Mouse (Mus musculus) heart, adult 2 months (tissue): ENCODE data around the gene 5430419D17Rik. TPM values are rescaled to one million over a fixed set of nuclear protein-coding genes. Genes with fewer than 3 reads are reported as not detected.

Source experiments
- DNase-seq, 2 experiments: peaks; one replicate each; pipeline ENCODE4 v3.0.0; 2021
- H3K27ac ChIP-seq: fragments of 200-600 bp; 2 replicates; pipeline ENCODE4 v1.8.1; 2022
- H3K27me3 ChIP-seq: fragments of 200-500 bp; 2 replicates; pipeline ENCODE4 v1.6.1; 2012; ENCODE audit warnings: mild to moderate bottlenecking, low read length, inconsistent platforms, mixed read lengths; ENCODE audit not compliant: control insufficient read depth, insufficient read depth
- H3K36me3 ChIP-seq: fragments of 200-500 bp; 2 replicates; pipeline ENCODE4 v1.6.1; 2012; ENCODE audit warnings: low read length, inconsistent platforms; ENCODE audit not compliant: control insufficient read depth, insufficient read depth
- H3K4me1 ChIP-seq: fragments of 200-500 bp; 2 replicates; pipeline ENCODE4 v1.6.1; 2011; ENCODE audit warnings: low read length; ENCODE audit not compliant: control insufficient read depth, insufficient read depth
- H3K4me3 ChIP-seq: fragments of 200-600 bp; 2 replicates; pipeline ENCODE4 v1.8.1; 2022
- H3K79me2 ChIP-seq: fragments of 200-500 bp; replicated peaks from 2 replicates; pipeline ENCODE4 v1.6.1; 2012; ENCODE audit warnings: mild to moderate bottlenecking, inconsistent platforms, low read length, moderate library complexity, mixed read lengths; ENCODE audit not compliant: control insufficient read depth, insufficient read depth
- H3K9ac ChIP-seq: fragments of 200-500 bp; 2 replicates; pipeline ENCODE4 v1.6.1; 2012; ENCODE audit warnings: low read depth, mild to moderate bottlenecking, control low read depth, inconsistent platforms, low read length, mixed read lengths
- CTCF ChIP-seq: fragments of 200-600 bp; IDR thresholded peaks from 2 replicates; pipeline ENCODE4 v1.8.1; 2022; ENCODE audit warnings: antibody characterized with exemption, mild to moderate bottlenecking, moderate library complexity
- EP300 ChIP-seq: fragments of 200-500 bp; IDR thresholded peaks from 2 replicates; pipeline ENCODE4 v1.6.1; 2011; ENCODE audit warnings: low read depth, low read length, control low read depth; ENCODE audit not compliant: insufficient read depth
- POLR2A ChIP-seq: fragments of 200-500 bp; IDR thresholded peaks from 2 replicates; pipeline ENCODE4 v1.6.1; 2011; ENCODE audit warnings: mild to moderate bottlenecking, low read depth, low read length, control low read depth; ENCODE audit not compliant: insufficient read depth
- WGBS: fragments of 180-500 bp; shearing (Covaris S2); methylation state at CpG from one replicate; pipeline ENCODE4 v1.1.7; 2018; 5-methylcytosine and 5-hydroxymethylcytosine counted together
- intact Hi-C: fragments of 180-260 bp; cut with DNase I; formaldehyde crosslinking; loops from one replicate; pipeline ENCODE4 v1.15.1; 2025
- polyA plus RNA-seq: library from polyadenylated mRNA; depleted of rRNA; stranded (reverse); fragments of >200 nt; gene quantifications from 2 replicates; pipeline ENCODE4 v1.2.3, GENCODE M21; 2012
- total RNA-seq, 2 experiments: library from RNA; stranded (reverse); gene quantifications; 2 replicates each; pipeline ENCODE4 v1.2.3; 2021

Gene 5430419D17Rik
- total and polyA plus RNA-seq, 3 experiments, result 0.61 to 10.3 (median 9.9) TPM

- Histone ChIP-seq H3K4me3 (no peak overlapping the region), H3K36me3 (no peaks in the 10 kb centered on the region), H3K27ac (no peak overlapping the region), H3K9ac (no peak overlapping the region), H3K79me2 (no peaks in the 10 kb centered on the region), H3K4me1 (no peaks in the 10 kb centered on the region), H3K27me3 (no peaks in the 10 kb centered on the region)
- no peak for TF ChIP-seq POLR2A
- TF ChIP-seq EP300, result no peak
- no peak for TF ChIP-seq CTCF
- intact Hi-C loops, result no loop called here
- 91% methylated on average over 14 of the region's 14 CpGs for WGBS
- DNase-seq, result no peak
Measured at GRCm38 (mm10) chr7:131187996-131188395, 13.8 kb downstream of the 5430419D17Rik start.

GRCm38 (mm10) chr7:131223086-131223485 lies 48.9 kb downstream of the 5430419D17Rik start:
- Histone ChIP-seq H3K27ac (peak overlapping the region; percentile 27), H3K36me3 (no peaks in the 10 kb centered on the region), H3K4me1 (no peaks in the 10 kb centered on the region), H3K27me3 (no peaks in the 10 kb centered on the region), H3K4me3 (no peak overlapping the region), H3K9ac (no peak overlapping the region), H3K79me2 (no peaks in the 10 kb centered on the region)
- DNase-seq, result peak in 1 of 2 experiments; percentile 27
- 43% methylated on average over 5 of the region's 5 CpGs for WGBS
- intact Hi-C loops, result no loop called here
- TF ChIP-seq CTCF (no peak), EP300 (no peak), POLR2A (no peak)

- H3K4me3 ChIP-seq, result no peak overlapping the region
- H3K27me3 ChIP-seq, result no peaks in the 10 kb centered on the region
- TF ChIP-seq CTCF (no peak), POLR2A (no peak), EP300 (no peak)
- DNase-seq, result no peak
- H3K36me3 ChIP-seq, result no peaks in the 10 kb centered on the region
- no peak overlapping the region for H3K27ac ChIP-seq
- no peak overlapping the region for H3K9ac ChIP-seq
- H3K79me2 ChIP-seq, result no peaks in the 10 kb centered on the region
- no peaks in the 10 kb centered on the region for H3K4me1 ChIP-seq
- intact Hi-C loops, result no loop called here
Measured at GRCm38 (mm10) chr7:131236091-131236490, 61.9 kb downstream of the 5430419D17Rik start.

- 12% methylated on average over 1 of the region's 1 CpGs for WGBS
- H3K9ac ChIP-seq, result no peak overlapping the region
- H3K4me3 ChIP-seq, result no peak overlapping the region
- no peak for TF ChIP-seq EP300
- no peak for TF ChIP-seq POLR2A
- no peak for TF ChIP-seq CTCF
- no peaks in the 10 kb centered on the region for H3K36me3 ChIP-seq
- no peak for DNase-seq
- H3K4me1 ChIP-seq, result no peaks in the 10 kb centered on the region
- intact Hi-C loops, result no loop called here
- no peaks in the 10 kb centered on the region for H3K79me2 ChIP-seq
- H3K27me3 ChIP-seq, result no peaks in the 10 kb centered on the region
- no peak overlapping the region for H3K27ac ChIP-seq
Measured at GRCm38 (mm10) chr7:131244993-131245392, 70.8 kb downstream of the 5430419D17Rik start.

GRCm38 (mm10) chr7:131256841-131257240 lies 82.6 kb downstream of the 5430419D17Rik start:
- H3K79me2 ChIP-seq, result no peaks in the 10 kb centered on the region
- H3K4me3 ChIP-seq, result no peak overlapping the region
- H3K9ac ChIP-seq, result no peak overlapping the region
- DNase-seq, result no peak
- no peaks in the 10 kb centered on the region for H3K36me3 ChIP-seq
- no peaks in the 10 kb centered on the region for H3K27me3 ChIP-seq
- intact Hi-C loops, result no loop called here
- TF ChIP-seq CTCF (no peak), POLR2A (no peak), EP300 (no peak)
- WGBS, result 62% methylated on average over 5 of the region's 5 CpGs
- H3K4me1 ChIP-seq, result no peaks in the 10 kb centered on the region
- H3K27ac ChIP-seq, result no peak overlapping the region

- DNase-seq, result no peak
- WGBS, result 38% methylated on average over 1 of the region's 1 CpGs
- Histone ChIP-seq H3K27ac (no peak overlapping the region), H3K36me3 (no peaks in the 10 kb centered on the region), H3K9ac (no peak overlapping the region), H3K4me1 (no peaks in the 10 kb centered on the region), H3K79me2 (no peaks in the 10 kb centered on the region), H3K27me3 (no peaks in the 10 kb centered on the region), H3K4me3 (no peak overlapping the region)
- TF ChIP-seq EP300 (no peak), POLR2A (no peak), CTCF (no peak)
- intact Hi-C loops, result no loop called here
Measured at GRCm38 (mm10) chr7:131257309-131257708, 83.1 kb downstream of the 5430419D17Rik start.

GRCm38 (mm10) chr7:131260946-131261345 lies 86.7 kb downstream of the 5430419D17Rik start:
- no peaks in the 10 kb centered on the region for H3K27me3 ChIP-seq

More at GRCm38 (mm10) chr7:131260946-131261345, 86.7 kb downstream of the 5430419D17Rik start:
- Histone ChIP-seq H3K4me3 (no peak overlapping the region), H3K4me1 (no peaks in the 10 kb centered on the region), H3K9ac (no peak overlapping the region), H3K79me2 (no peaks in the 10 kb centered on the region), H3K36me3 (no peaks in the 10 kb centered on the region), H3K27ac (no peak overlapping the region)
- TF ChIP-seq CTCF, result no peak
- DNase-seq, result no peak
- WGBS, result 61% methylated on average over 6 of the region's 6 CpGs
- intact Hi-C loops, result no loop called here
